Mouse (Mus musculus) heart, postnatal 0 days (tissue): Measurements from ENCODE around the gene Adarb2.

Experiments used
- CTCF ChIP-seq: IDR thresholded peaks from 2 replicates; pipeline ENCODE4 v1.5.1; 2016; ENCODE audit warnings: antibody characterized with exemption, control low read depth, low read depth
- EP300 ChIP-seq: IDR thresholded peaks from 2 replicates; pipeline ENCODE4 v1.6.1; 2016; ENCODE audit warnings: antibody characterized with exemption, low read depth

DNA sequence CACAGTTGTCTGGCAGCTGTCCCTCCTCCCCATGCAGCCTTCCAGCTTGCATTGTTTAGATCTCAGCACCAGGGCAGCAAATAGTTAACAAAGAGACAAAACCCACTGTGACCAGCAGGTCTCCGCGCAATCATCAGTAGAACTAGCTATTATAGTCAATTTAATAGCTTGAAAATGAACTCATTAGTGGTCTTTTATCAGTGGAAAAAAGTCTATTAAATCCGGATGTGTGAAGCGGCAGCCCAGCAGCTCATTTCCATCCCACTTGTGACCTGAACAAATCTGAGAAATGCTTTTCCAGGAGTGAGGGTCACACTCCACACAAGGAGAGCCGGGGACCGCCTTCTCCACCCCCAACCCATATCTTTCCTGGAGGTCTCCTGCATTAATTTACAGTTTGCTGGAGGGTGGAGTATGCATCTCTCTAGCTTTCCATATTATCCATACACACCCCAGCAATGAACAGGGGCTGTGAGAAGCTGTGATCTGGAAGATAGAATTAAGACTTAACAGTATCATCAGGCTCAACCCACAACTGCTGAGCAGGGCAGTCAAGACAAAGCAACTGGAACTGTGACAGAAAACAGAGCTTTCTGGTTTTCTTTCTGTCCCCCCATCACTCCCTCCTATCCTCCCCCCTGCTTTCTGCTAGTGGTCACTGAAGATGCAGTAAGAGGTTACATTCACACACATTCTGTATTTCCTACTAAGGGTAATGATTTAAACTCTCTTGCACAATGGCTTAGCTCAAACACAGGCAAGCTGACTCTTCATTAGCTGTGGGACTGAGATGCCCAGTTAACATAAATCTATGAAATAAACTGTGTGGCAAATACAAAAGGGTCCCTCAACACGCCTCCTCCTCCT, 131.2 kb downstream of the Adarb2 start:
- TF ChIP-seq CTCF (no peak), EP300 (no peak)
